Mouse (Mus musculus): ENCODE measurements around the gene Cotl1. TPM values are rescaled to one million over a fixed set of nuclear protein-coding genes. Genes with fewer than 3 reads are reported as not detected.

Cotl1 gene
- polyA plus RNA-seq, 1 experiment = 606 TPM

DNA sequence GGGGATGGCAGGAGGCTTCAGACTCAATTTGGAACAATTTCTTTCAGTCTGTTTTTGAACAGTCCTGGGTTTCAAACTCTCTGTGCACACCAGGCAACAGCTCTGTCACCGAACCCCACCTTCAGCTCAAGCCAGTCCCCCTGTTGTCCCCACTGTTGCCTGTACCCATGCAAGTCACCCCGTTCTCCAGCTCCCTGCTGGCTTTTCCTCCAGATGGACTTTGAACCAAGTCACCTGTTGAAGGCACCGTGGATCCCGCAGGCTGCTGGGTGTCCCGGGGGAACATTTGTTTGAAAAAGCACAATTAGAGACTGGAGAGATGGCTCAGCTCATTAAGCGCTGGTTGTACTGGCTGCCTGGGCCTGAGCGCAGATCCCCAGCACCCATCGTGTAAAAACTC is 35.1 kb downstream of the Cotl1 start:
- Histone ChIP-seq H3K4me3 (ENCODE audit: extremely low read depth, insufficient read depth, insufficient read length) (no peak overlapping the region), H3K27me3 (ENCODE audit: control insufficient read depth, insufficient read depth, low read length) (no peaks in the 10 kb centered on the region), H3K36me3 (ENCODE audit: control insufficient read depth, insufficient read depth, low read length) (peaks cover 19% of the 10 kb centered on the region), H3K27ac (ENCODE audit: insufficient read depth, low read length) (no peak overlapping the region), H3K4me1 (ENCODE audit: control insufficient read depth, insufficient read depth, insufficient read length) (peaks cover 12% of the 10 kb centered on the region; the same call in 1 of the 2 replicates)
- 84% methylated on average over 8 of the region's 8 CpGs for WGBS
- no peak for DNase-seq (ENCODE audit: low read depth in 1 of 2, low spot score in 2 of 2)
- TF ChIP-seq CTCF (IDR thresholded peaks at IDR 0.05; ENCODE audit: extremely low read depth, insufficient read depth, insufficient read length, insufficient replicate concordance) = no peak
- no peak for TF ChIP-seq POLR2A (IDR thresholded peaks at IDR 0.05; ENCODE audit: low read depth, low read length)

DNA sequence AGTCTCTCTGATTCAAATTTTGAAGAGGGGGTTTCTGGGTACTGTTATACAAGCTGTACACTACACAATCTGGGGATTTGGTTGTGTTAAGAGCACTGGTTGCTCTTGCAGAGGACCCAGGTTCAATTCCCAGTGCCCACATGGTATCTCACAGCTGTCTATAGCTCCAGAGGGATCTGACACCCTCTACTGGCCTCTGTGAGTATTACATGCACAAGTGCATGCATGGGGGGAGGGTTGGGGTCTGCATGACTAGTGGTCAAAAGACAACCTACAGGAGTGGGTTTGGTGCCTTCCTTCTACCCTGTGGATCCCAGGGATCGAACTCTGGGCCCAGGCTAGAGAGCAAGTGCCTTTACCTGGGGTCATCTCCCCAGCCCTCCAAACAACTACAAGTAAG is 37.8 kb downstream of the Cotl1 start:
- Histone ChIP-seq H3K27ac (ENCODE audit: insufficient read depth, low read length) (no peak overlapping the region), H3K4me1 (ENCODE audit: control insufficient read depth, insufficient read depth, insufficient read length) (peaks cover 20% of the 10 kb centered on the region; the same call in 1 of the 2 replicates), H3K27me3 (ENCODE audit: control insufficient read depth, insufficient read depth, low read length) (no peaks in the 10 kb centered on the region), H3K4me3 (ENCODE audit: extremely low read depth, insufficient read depth, insufficient read length) (no peak overlapping the region), H3K36me3 (ENCODE audit: control insufficient read depth, insufficient read depth, low read length) (no peaks in the 10 kb centered on the region)
- DNase-seq (ENCODE audit: low read depth in 1 of 2, low spot score in 2 of 2) = no peak
- WGBS = 91% methylated on average over 1 of the region's 1 CpGs
- no peak for TF ChIP-seq POLR2A (IDR thresholded peaks at IDR 0.05; ENCODE audit: low read depth, low read length)
- peak; percentile 9; the same call in 1 of the 2 replicates for TF ChIP-seq CTCF (IDR thresholded peaks at IDR 0.05; ENCODE audit: extremely low read depth, insufficient read depth, insufficient read length, insufficient replicate concordance)

DNA sequence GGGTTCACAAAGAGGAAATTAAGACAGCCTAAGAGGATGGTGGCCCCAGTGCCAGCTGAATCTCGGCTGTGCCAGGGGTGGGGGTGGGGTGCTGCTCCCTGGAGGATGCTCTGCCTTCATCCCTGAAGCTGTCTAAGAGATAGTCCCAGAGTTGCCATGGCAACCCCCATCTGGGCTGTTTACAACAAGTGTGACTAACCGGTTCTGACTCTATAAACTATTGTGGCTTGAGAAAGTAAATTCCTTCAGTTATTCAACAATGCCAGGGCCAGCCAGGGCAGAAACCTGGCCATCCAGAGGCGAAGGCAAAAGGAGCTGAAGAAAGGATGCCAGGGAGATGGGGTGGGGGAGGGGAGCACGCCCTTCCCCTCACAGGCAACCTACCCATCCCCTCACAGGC is 39.2 kb downstream of the Cotl1 start:
- peaks cover 9% of the 10 kb centered on the region; the same call in 1 of the 2 replicates for H3K4me1 ChIP-seq (ENCODE audit: control insufficient read depth, insufficient read depth, insufficient read length)
- no peak overlapping the region for H3K4me3 ChIP-seq (ENCODE audit: extremely low read depth, insufficient read depth, insufficient read length)
- no peaks in the 10 kb centered on the region for H3K27me3 ChIP-seq (ENCODE audit: control insufficient read depth, insufficient read depth, low read length)
- H3K36me3 ChIP-seq (ENCODE audit: control insufficient read depth, insufficient read depth, low read length) = no peaks in the 10 kb centered on the region
- TF ChIP-seq CTCF (IDR thresholded peaks at IDR 0.05; ENCODE audit: extremely low read depth, insufficient read depth, insufficient read length, insufficient replicate concordance) = no peak
- no peak for TF ChIP-seq POLR2A (IDR thresholded peaks at IDR 0.05; ENCODE audit: low read depth, low read length)
- no peak for DNase-seq (ENCODE audit: low read depth in 1 of 2, low spot score in 2 of 2)
- WGBS = 50% methylated on average over 3 of the region's 4 CpGs
- H3K27ac ChIP-seq (ENCODE audit: insufficient read depth, low read length) = no peak overlapping the region

DNA sequence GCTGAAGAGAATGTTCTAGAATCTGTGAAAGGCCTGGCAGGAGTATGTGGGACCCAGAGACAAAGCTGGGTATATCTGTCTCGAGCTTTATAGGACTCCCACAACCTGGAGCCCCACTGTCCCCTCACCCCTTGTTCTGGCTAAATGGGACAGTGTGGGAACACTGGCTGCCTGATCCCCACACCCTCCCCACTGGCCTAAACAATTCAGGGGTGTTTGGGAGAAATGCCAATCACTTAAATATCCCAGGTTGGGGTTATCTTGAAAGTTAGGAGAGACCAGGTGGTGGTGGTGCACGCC is 41.4 kb downstream of the Cotl1 start:
- TF ChIP-seq CTCF (IDR thresholded peaks at IDR 0.05; ENCODE audit: extremely low read depth, insufficient read depth, insufficient read length, insufficient replicate concordance) = no peak
- Histone ChIP-seq H3K4me3 (ENCODE audit: extremely low read depth, insufficient read depth, insufficient read length) (no peak overlapping the region), H3K4me1 (ENCODE audit: control insufficient read depth, insufficient read depth, insufficient read length) (peaks cover 9% of the 10 kb centered on the region; the same call in 1 of the 2 replicates), H3K27me3 (ENCODE audit: control insufficient read depth, insufficient read depth, low read length) (no peaks in the 10 kb centered on the region), H3K27ac (ENCODE audit: insufficient read depth, low read length) (0 out of 2 replicates have a peak overlapping the region, but pooled peaks have one; percentile 10), H3K36me3 (ENCODE audit: control insufficient read depth, insufficient read depth, low read length) (no peaks in the 10 kb centered on the region)
- DNase-seq (ENCODE audit: low read depth in 1 of 2, low spot score in 2 of 2) = no peak
- WGBS = 57% methylated on average over 2 of the region's 2 CpGs

DNA sequence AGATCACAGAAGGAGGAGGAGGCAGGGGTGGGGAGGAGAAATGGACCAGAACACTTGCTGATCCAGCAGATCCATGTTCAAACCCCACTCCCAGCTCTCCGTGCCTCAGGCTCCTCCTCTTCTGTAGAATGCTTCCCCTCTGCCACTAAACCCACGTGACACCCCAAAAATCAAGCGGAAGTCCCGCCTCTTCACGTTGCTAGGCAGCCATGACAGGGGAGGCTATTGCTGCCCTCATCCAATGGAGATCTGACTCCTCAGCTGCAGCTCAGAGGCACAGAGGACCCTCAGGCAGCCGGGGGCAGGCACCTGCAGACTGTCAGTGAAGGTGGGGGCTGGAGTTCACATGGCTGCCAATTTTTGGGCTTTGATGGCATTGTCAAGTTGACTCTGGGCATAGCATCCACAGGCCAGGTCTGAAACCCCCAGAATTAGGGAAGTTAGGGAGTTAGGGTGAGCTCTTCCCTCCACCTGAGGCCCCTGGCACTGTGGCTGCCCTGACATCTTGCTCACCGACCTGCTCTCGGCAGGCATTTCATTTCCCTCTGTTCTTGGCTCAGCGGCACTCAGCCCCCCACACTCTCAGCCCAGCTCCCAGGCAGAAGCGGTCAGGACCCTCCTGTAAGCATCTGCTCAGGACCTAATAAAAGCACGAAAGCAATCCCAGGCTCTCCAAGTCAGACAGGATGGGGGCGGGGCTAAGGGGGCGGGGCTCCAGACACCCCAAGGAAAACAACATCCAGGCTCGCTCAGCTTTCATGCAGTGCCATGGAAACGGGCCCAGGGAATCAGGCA is 42.0 kb downstream of the Cotl1 start:
- DNase-seq (ENCODE audit: low read depth in 1 of 2, low spot score in 2 of 2) = peak in 1 of 2 experiments; percentile 81

DNA sequence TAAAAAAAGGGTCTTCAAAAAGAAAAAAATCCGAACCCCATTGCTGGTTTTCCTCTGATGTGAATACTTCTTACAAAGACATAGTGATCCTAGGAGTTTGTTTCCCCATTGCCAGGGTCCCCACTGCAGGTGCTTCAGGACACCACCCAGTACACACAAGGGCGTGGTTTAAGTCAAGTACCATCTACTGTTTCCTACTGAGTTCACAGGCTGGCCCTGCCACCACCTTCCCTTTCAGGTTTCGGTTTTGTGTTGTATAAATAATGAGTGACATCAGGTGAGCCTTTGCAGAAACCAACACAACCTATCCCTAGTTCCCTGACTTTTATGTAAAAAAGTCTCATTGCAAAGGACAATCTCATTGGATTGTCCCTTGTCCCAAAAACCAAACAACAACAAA is 44.7 kb downstream of the Cotl1 start:
- Histone ChIP-seq H3K27ac (ENCODE audit: insufficient read depth, low read length) (no peak overlapping the region), H3K4me3 (ENCODE audit: extremely low read depth, insufficient read depth, insufficient read length) (no peak overlapping the region), H3K4me1 (ENCODE audit: control insufficient read depth, insufficient read depth, insufficient read length) (peaks cover 9% of the 10 kb centered on the region; the same call in 1 of the 2 replicates), H3K36me3 (ENCODE audit: control insufficient read depth, insufficient read depth, low read length) (no peaks in the 10 kb centered on the region), H3K27me3 (ENCODE audit: control insufficient read depth, insufficient read depth, low read length) (no peaks in the 10 kb centered on the region)
- TF ChIP-seq CTCF (IDR thresholded peaks at IDR 0.05; ENCODE audit: extremely low read depth, insufficient read depth, insufficient read length, insufficient replicate concordance) (no peak), POLR2A (IDR thresholded peaks at IDR 0.05; ENCODE audit: low read depth, low read length) (no peak)
- WGBS = 65% methylated on average over 3 of the region's 3 CpGs
- DNase-seq (ENCODE audit: low read depth in 1 of 2, low spot score in 2 of 2) = no peak

More for the DNA sequence above, 42.0 kb downstream of the Cotl1 start:
- Histone ChIP-seq H3K4me1 (ENCODE audit: control insufficient read depth, insufficient read depth, insufficient read length) (peaks cover 9% of the 10 kb centered on the region; the same call in 1 of the 2 replicates), H3K4me3 (ENCODE audit: extremely low read depth, insufficient read depth, insufficient read length) (peak overlapping the region; percentile 29; the same call in 1 of the 2 replicates), H3K36me3 (ENCODE audit: control insufficient read depth, insufficient read depth, low read length) (no peaks in the 10 kb centered on the region), H3K27ac (ENCODE audit: insufficient read depth, low read length) (peak overlapping the region; percentile 30; the same call in 1 of the 2 replicates), H3K27me3 (ENCODE audit: control insufficient read depth, insufficient read depth, low read length) (no peaks in the 10 kb centered on the region)
- TF ChIP-seq POLR2A (IDR thresholded peaks at IDR 0.05; ENCODE audit: low read depth, low read length) (no peak), CTCF (IDR thresholded peaks at IDR 0.05; ENCODE audit: extremely low read depth, insufficient read depth, insufficient read length, insufficient replicate concordance) (no peak)
- 8% methylated on average over 15 of the region's 15 CpGs for WGBS

DNA sequence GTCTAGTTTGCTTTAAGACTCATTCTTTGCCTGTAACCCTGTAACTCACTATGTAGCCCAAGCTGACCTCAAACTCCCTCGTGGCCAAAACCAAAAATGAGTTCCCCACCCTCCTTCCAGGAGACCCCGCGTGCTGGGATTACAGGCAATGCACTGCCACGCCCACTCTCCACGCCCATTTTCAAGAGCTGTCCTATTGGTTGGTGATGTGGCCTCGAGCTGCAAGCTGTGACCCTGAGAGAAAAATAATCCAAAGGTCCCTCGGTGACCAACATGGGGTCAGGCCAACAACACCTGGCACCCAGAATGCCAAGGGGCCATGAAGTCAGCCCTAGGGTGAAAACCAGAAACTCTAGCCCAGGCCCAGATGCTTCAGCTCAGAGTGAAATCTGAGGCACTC is 45.7 kb downstream of the Cotl1 start:
- Histone ChIP-seq H3K27ac (ENCODE audit: insufficient read depth, low read length) (no peak overlapping the region), H3K4me1 (ENCODE audit: control insufficient read depth, insufficient read depth, insufficient read length) (peaks cover 9% of the 10 kb centered on the region; the same call in 1 of the 2 replicates), H3K27me3 (ENCODE audit: control insufficient read depth, insufficient read depth, low read length) (no peaks in the 10 kb centered on the region), H3K4me3 (ENCODE audit: extremely low read depth, insufficient read depth, insufficient read length) (no peak overlapping the region), H3K36me3 (ENCODE audit: control insufficient read depth, insufficient read depth, low read length) (no peaks in the 10 kb centered on the region)
- DNase-seq (ENCODE audit: low read depth in 1 of 2, low spot score in 2 of 2) = no peak
- no peak for TF ChIP-seq POLR2A (IDR thresholded peaks at IDR 0.05; ENCODE audit: low read depth, low read length)
- TF ChIP-seq CTCF (IDR thresholded peaks at IDR 0.05; ENCODE audit: extremely low read depth, insufficient read depth, insufficient read length, insufficient replicate concordance) = no peak
- 80% methylated on average over 7 of the region's 7 CpGs for WGBS
